Mouse (Mus musculus) C2C12 (cell line): ENCODE measurements at regions not wholly inside any gene's neighbourhood (a gene's known extent, or its start where the extent isn't known, plus 50 kb on each side); places are given as distances from the start of the nearest gene placed in this dataset.

Experiments
- H3K27me3 ChIP-seq: one replicate; pipeline ENCODE4 v1.6.1; 2011; ENCODE audit not compliant: control insufficient read depth, insufficient read depth, insufficient read length
- H3K36me3 ChIP-seq: one replicate; pipeline ENCODE4 v1.6.1; 2011; ENCODE audit not compliant: control insufficient read depth, insufficient read depth
- H3K4me3 ChIP-seq: one replicate; pipeline ENCODE4 v1.5.1; 2011; ENCODE audit warnings: mild to moderate bottlenecking, control low read depth; ENCODE audit not compliant: poor library complexity, insufficient read depth, severe bottlenecking
- H3K79me2 ChIP-seq: one replicate; pipeline ENCODE4 v1.6.1; 2011; ENCODE audit not compliant: control insufficient read depth, insufficient read depth
- H3K79me3 ChIP-seq: one replicate; pipeline ENCODE4 v1.6.1; 2011; ENCODE audit warnings: low read depth, control low read depth
- H3ac ChIP-seq: one replicate; pipeline ENCODE3; 2011; ENCODE audit warnings: low read depth; ENCODE audit not compliant: control insufficient read depth, insufficient read length
- CEBPB ChIP-seq: IDR thresholded peaks from one replicate; pipeline ENCODE4 v1.6.1; 2011; ENCODE audit warnings: low read depth, mild to moderate bottlenecking, control low read depth, moderate library complexity
- CTCF ChIP-seq: IDR thresholded peaks from one replicate; pipeline ENCODE4 v1.5.1; 2011; ENCODE audit not compliant: control insufficient read depth, insufficient read depth, insufficient read length
- FOSL1 ChIP-seq: IDR thresholded peaks from one replicate; pipeline ENCODE4 v1.8.0; 2011; ENCODE audit warnings: mild to moderate bottlenecking, low read length; ENCODE audit not compliant: poor library complexity, insufficient read depth, severe bottlenecking
- MAX ChIP-seq: IDR thresholded peaks from one replicate; pipeline ENCODE4 v1.6.1; 2011; ENCODE audit warnings: mild to moderate bottlenecking, control low read depth
- MYOD1 ChIP-seq: IDR thresholded peaks from one replicate; pipeline ENCODE4 v1.6.1; 2011; ENCODE audit warnings: low read depth; ENCODE audit not compliant: control insufficient read depth, insufficient read length
- MYOG ChIP-seq: IDR thresholded peaks from one replicate; pipeline ENCODE4 v1.6.1; 2011; ENCODE audit not compliant: control insufficient read depth, insufficient read length; ENCODE audit errors: extremely low read depth
- USF1 ChIP-seq: IDR thresholded peaks from one replicate; pipeline ENCODE4 v1.6.1; 2011; ENCODE audit warnings: low read depth, mild to moderate bottlenecking, control low read depth, moderate library complexity

- Histone ChIP-seq H3ac (no peak overlapping the region), H3K79me2 (no peaks in the 10 kb centered on the region), H3K79me3 (no peaks in the 10 kb centered on the region), H3K4me3 (no peak overlapping the region), H3K27me3 (peaks cover 7% of the 10 kb centered on the region), H3K36me3 (no peaks in the 10 kb centered on the region)
- TF ChIP-seq MYOG, result no peak
- TF ChIP-seq USF1, result no peak
Observed at GRCm38 (mm10) chr16:13050225-13050892, 59.1 kb upstream of the Ercc4 start.

DNA sequence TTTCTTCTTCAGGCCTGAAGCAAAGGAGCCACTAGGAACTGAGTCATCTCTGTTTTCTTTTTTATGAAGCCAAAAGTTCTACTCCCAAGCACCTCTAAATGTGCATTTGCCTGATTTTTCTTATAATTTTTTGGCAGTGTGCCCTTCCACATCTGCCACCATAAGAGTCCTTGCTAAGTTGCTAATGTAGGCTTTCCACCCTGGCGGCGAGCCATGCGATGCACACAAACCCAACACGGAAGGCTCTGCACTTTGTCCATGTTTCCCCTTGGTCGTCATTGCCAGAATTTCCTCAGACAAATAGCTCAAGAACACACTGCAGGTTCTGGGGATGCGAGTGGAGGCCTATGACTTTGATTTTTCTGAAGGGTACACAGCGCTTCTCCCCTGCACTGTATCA, 54.5 kb upstream of the Ercc4 start:
- TF ChIP-seq MYOG (no peak), FOSL1 (no peak), MAX (no peak), CTCF (no peak), MYOD1 (no peak), CEBPB (no peak), USF1 (no peak)
- no peak overlapping the region for H3K4me3 ChIP-seq
- no peaks in the 10 kb centered on the region for H3K79me2 ChIP-seq

More for the DNA sequence above, 54.5 kb upstream of the Ercc4 start:
- no peak overlapping the region for H3ac ChIP-seq
- no peaks in the 10 kb centered on the region for H3K36me3 ChIP-seq
- peaks cover 3% of the 10 kb centered on the region for H3K27me3 ChIP-seq
- no peaks in the 10 kb centered on the region for H3K79me3 ChIP-seq
